Mouse (Mus musculus) forebrain, embryonic 13.5 days (tissue): Measurements from ENCODE around the gene Cdkn2aipnl. TPM values are rescaled to one million over a fixed set of nuclear protein-coding genes. Genes with fewer than 3 reads are reported as not detected.

Source experiments
- polyA plus RNA-seq: library from polyadenylated mRNA; unstranded; fragments of >200 nt; fragmentation: Nextera tagmentation; extraction: Ambion mirVana; gene quantifications from 2 replicates; pipeline ENCODE4 v1.2.1, GENCODE M21; 2015

The Cdkn2aipnl gene
- polyA plus RNA-seq, 1 experiment from 2014 or later: 114 TPM

Other genes with a start within 250 kb of the Cdkn2aipnl start
- gene Sec24a, start 204.0 kb upstream of the Cdkn2aipnl start, polyA plus RNA-seq: 11.0 and 11.7 TPM in 2 replicates
- 140 and 146 TPM in 2 replicates for gene Sar1b, start 204.0 kb upstream of the Cdkn2aipnl start, polyA plus RNA-seq
- gene Jade2, start 110.0 kb upstream of the Cdkn2aipnl start, polyA plus RNA-seq: 0.27 and 0.37 TPM in 2 replicates
- 276 and 301 TPM in 2 replicates for gene Ube2b, start 33.1 kb downstream of the Cdkn2aipnl start, polyA plus RNA-seq
- 15.0 and 21.4 TPM in 2 replicates for gene Cdkl3, start 36.6 kb downstream of the Cdkn2aipnl start, polyA plus RNA-seq
- 108 and 112 TPM in 2 replicates for gene Ppp2ca, start 131.0 kb downstream of the Cdkn2aipnl start, polyA plus RNA-seq
- gene Olfr1373, start 177.9 kb downstream of the Cdkn2aipnl start, polyA plus RNA-seq: not detected in 2 replicates
- gene Olfr1371, start 246.3 kb downstream of the Cdkn2aipnl start, polyA plus RNA-seq: not detected in 2 replicates